ENCODE assay signal across 9 mouse cellular contexts in genomic region chr1:118275139-118275538, GRCm38 (mm10). TPM values are rescaled to one million over a fixed set of nuclear protein-coding genes. Genes with fewer than 3 reads are reported as not detected.
DNase-seq lines count a peak whose midpoint lies in the region; ATAC-seq and TF ChIP-seq lines count a peak whose summit lies in the region.
"Had no signal": no experiment of that assay in that cellular context is flagged by ENCODE, and none has a peak within 500 bp of the region (broad histone marks: within the 10 kb centered on the region; RNA-seq: fewer than 3 reads in every experiment).

No protein-coding gene starts in this region.

- no peaks in the 10 kb centered on the region for H3K4me1 ChIP-seq in kidney, postnatal 0 days (replicated peaks; ENCODE audit: insufficient read depth, low read length)
- no peaks in the 10 kb centered on the region for H3K4me1 ChIP-seq in forebrain, embryonic 16.5 days (replicated peaks; ENCODE audit: control insufficient read depth, insufficient read depth, low read length)
- no peaks in the 10 kb centered on the region for H3K4me1 ChIP-seq in neural tube, embryonic 13.5 days (replicated peaks)
- H3K4me1 ChIP-seq: limb, embryonic 15.5 days had no signal

- H3K27ac ChIP-seq in kidney, postnatal 0 days: no peak overlapping the region
- H3K27ac ChIP-seq in forebrain, embryonic 16.5 days (ENCODE audit: low read length): no peak overlapping the region
- H3K27ac ChIP-seq in neural tube, embryonic 13.5 days (replicated peaks): no peak overlapping the region
- H3K27ac ChIP-seq: limb, embryonic 15.5 days had no signal

- no peak overlapping the region for H3K9ac ChIP-seq in kidney, postnatal 0 days (ENCODE audit: low read depth, low read length)
- no peak overlapping the region for H3K9ac ChIP-seq in forebrain, embryonic 16.5 days (replicated peaks; ENCODE audit: low read depth, low read length)
- H3K9ac ChIP-seq in neural tube, embryonic 13.5 days: no peak overlapping the region
- H3K9ac ChIP-seq: limb, embryonic 15.5 days had no signal

- peak; percentile 73 for TF ChIP-seq CTCF in kidney, postnatal 0 days (IDR thresholded peaks at IDR 0.05; ENCODE audit: low read depth)

- no peak for ATAC-seq in kidney, postnatal 0 days (replicated peaks; ENCODE audit: low FRiP score, low read depth)
- 0 out of 2 replicates have a peak, but pooled peaks have one; percentile 54 for ATAC-seq in forebrain, embryonic 16.5 days
- ATAC-seq in neural tube, embryonic 13.5 days (ENCODE audit: low read depth): 0 out of 2 replicates have a peak, but pooled peaks have one; percentile 63

- no peaks in the 10 kb centered on the region for H3K9me3 ChIP-seq in kidney, postnatal 0 days (replicated peaks; ENCODE audit: low read length)
- H3K9me3 ChIP-seq in forebrain, embryonic 16.5 days (ENCODE audit: control insufficient read depth, low read length): no peaks in the 10 kb centered on the region
- no peaks in the 10 kb centered on the region for H3K9me3 ChIP-seq in neural tube, embryonic 13.5 days
- H3K9me3 ChIP-seq: limb, embryonic 15.5 days had no signal

- H3K27me3 ChIP-seq in kidney, postnatal 0 days (ENCODE audit: insufficient read depth, low read length): no peaks in the 10 kb centered on the region
- no peaks in the 10 kb centered on the region for H3K27me3 ChIP-seq in forebrain, embryonic 16.5 days (replicated peaks; ENCODE audit: control insufficient read depth, insufficient read depth, low read length)
- no peaks in the 10 kb centered on the region for H3K27me3 ChIP-seq in neural tube, embryonic 13.5 days
- H3K27me3 ChIP-seq: limb, embryonic 15.5 days had no signal

- no peaks in the 10 kb centered on the region for H3K36me3 ChIP-seq in kidney, postnatal 0 days (ENCODE audit: insufficient read depth, low read length)
- no peaks in the 10 kb centered on the region for H3K36me3 ChIP-seq in forebrain, embryonic 16.5 days (ENCODE audit: control insufficient read depth, insufficient read depth)
- H3K36me3 ChIP-seq in neural tube, embryonic 13.5 days: no peaks in the 10 kb centered on the region
- H3K36me3 ChIP-seq: limb, embryonic 15.5 days had no signal

- DNase-seq in kidney, postnatal 0 days (ENCODE audit: low spot score): peak; percentile 61
- no peak for DNase-seq in kidney, adult 18-20 months
- peak; percentile 89 for DNase-seq in R1 (ENCODE audit: low read depth, low spot score)
- DNase-seq in cerebellum, adult 11 months: no peak
- DNase-seq in urinary bladder, postnatal 4 days (ENCODE audit: low spot score in 2 of 2): no peak
- DNase-seq in urinary bladder, postnatal 10 days (ENCODE audit: low spot score): no peak

- WGBS in kidney, postnatal 0 days: 21% methylated on average over 2 of the region's 2 CpGs
- WGBS in forebrain, embryonic 16.5 days: 16% methylated on average over 2 of the region's 2 CpGs
- 16% methylated on average over 2 of the region's 2 CpGs for whole genome bisulfite sequencing in neural tube, embryonic 13.5 days

- no peak overlapping the region for H3K4me2 ChIP-seq in kidney, postnatal 0 days (ENCODE audit: low read length)
- no peak overlapping the region for H3K4me2 ChIP-seq in forebrain, embryonic 16.5 days (ENCODE audit: low read length)
- no peak overlapping the region for H3K4me2 ChIP-seq in neural tube, embryonic 13.5 days
- H3K4me2 ChIP-seq: limb, embryonic 15.5 days had no signal

- H3K4me3 ChIP-seq in kidney, postnatal 0 days (replicated peaks; ENCODE audit: low read depth, low read length): no peak overlapping the region
- H3K4me3 ChIP-seq in forebrain, embryonic 16.5 days (replicated peaks; ENCODE audit: low read length): no peak overlapping the region
- no peak overlapping the region for H3K4me3 ChIP-seq in neural tube, embryonic 13.5 days
- H3K4me3 ChIP-seq: limb, embryonic 15.5 days had no signal

RNA-seq across cellular contexts. Expression of gene Tsn, which starts 36.4 kb away (rescaled TPM):
- 273 and 290 TPM in 2 replicates for polyA plus RNA-seq in kidney, postnatal 0 days (2015; fragmentation: Nextera tagmentation; extraction: Ambion mirVana)
- polyA plus RNA-seq in forebrain, embryonic 16.5 days (2015; fragmentation: Nextera tagmentation; extraction: Ambion mirVana): 462 and 509 TPM in 2 replicates
- 417 and 418 TPM in 2 replicates for polyA plus RNA-seq in neural tube, embryonic 13.5 days (2015; fragmentation: Nextera tagmentation; extraction: Ambion mirVana)

RNA-seq across cellular contexts. Expression of gene Nifk, which starts 46.5 kb away (rescaled TPM):
- polyA plus RNA-seq in kidney, postnatal 0 days (2015; fragmentation: Nextera tagmentation; extraction: Ambion mirVana): 77.8 and 79.0 TPM in 2 replicates
- polyA plus RNA-seq in forebrain, embryonic 16.5 days (2015; fragmentation: Nextera tagmentation; extraction: Ambion mirVana): 76.1 and 80.8 TPM in 2 replicates
- polyA plus RNA-seq in neural tube, embryonic 13.5 days (2015; fragmentation: Nextera tagmentation; extraction: Ambion mirVana): 69.1 and 75.2 TPM in 2 replicates

Comparison
In these comparisons a context has a peak if more than half of its experiments do, and no peak if none do; other contexts are left out.
1. DNase-seq: peak in kidney, postnatal 0 days (single experiment) and R1 (single experiment); none in kidney, adult 18-20 months (single experiment), cerebellum, adult 11 months (single experiment), urinary bladder, postnatal 4 days (0 of 2) and urinary bladder, postnatal 10 days (single experiment).